Mouse (Mus musculus) monocyte, adult 5-6 weeks (primary cell): ENCODE data around the gene Arr3. TPM values are rescaled to one million over a fixed set of nuclear protein-coding genes. Genes with fewer than 3 reads are reported as not detected.

ENCODE experiments used
- total RNA-seq: library from RNA; stranded (forward); fragments of 200-1000, 200-491, 200-594 nt; gene quantifications from 3 replicates; pipeline ENCODE4 v1.2.3, GENCODE M21; 2017

The Arr3 gene
- total RNA-seq, 1 experiment from 2014 or later = not detected

Other genes starting within 250 kb of the Arr3 start
- gene Otud6a, start 176.5 kb upstream of the Arr3 start, total RNA-seq = not detected in 3 replicates
- 0.39 TPM in 1 of 3 replicates, not detected in the others for gene Awat2, start 162.8 kb upstream of the Arr3 start, total RNA-seq
- 89.4 to 107 TPM (median 91.8 TPM) in 3 replicates for gene Igbp1, start 111.2 kb upstream of the Arr3 start, total RNA-seq
- not detected in 3 replicates for gene Dgat2l6, start 80.7 kb upstream of the Arr3 start, total RNA-seq
- gene Awat1, start 33.2 kb upstream of the Arr3 start, total RNA-seq = not detected in 3 replicates
- gene P2ry4, start 10.6 kb upstream of the Arr3 start, total RNA-seq = not detected in 3 replicates
- 0.57 to 0.87 TPM in 2 of 3 replicates, not detected in the other for gene Kif4, start 20.2 kb downstream of the Arr3 start, total RNA-seq
- 7.1 to 18.0 TPM (median 17.5 TPM) in 3 replicates for gene Pdzd11, start 21.1 kb downstream of the Arr3 start, total RNA-seq
- gene Gdpd2, start 124.4 kb downstream of the Arr3 start, total RNA-seq = not detected in 3 replicates
- 4.5 to 6.4 TPM (median 4.6 TPM) in 3 replicates for gene Dlg3, start 162.2 kb downstream of the Arr3 start, total RNA-seq